Mouse (Mus musculus) forebrain, embryonic 11.5 days (tissue): Measurements from ENCODE around the gene Bptf. TPM values are rescaled to one million over a fixed set of nuclear protein-coding genes. Genes with fewer than 3 reads are reported as not detected.
"Not testable (repeated sequence)": the region's sequence is repeated elsewhere in the genome, so short reads cannot be mapped to it uniquely, and the experiment has no call there.

Experiments used
- ATAC-seq: fragments of 200-750 bp; cut with Nextera tagmentation; replicated peaks from 2 replicates; pipeline ENCODE4 v1.8.0; 2017; ENCODE audit warnings: moderate TSS enrichment; ENCODE audit not compliant: low FRiP score
- DNase-seq: peaks from one replicate; pipeline ENCODE4 v3.0.0-alpha.2; 2017; ENCODE audit warnings: low spot score
- H3K27ac ChIP-seq: fragments of 300-500 bp; sonication (generic); 2 replicates; pipeline ENCODE4 v1.5.1; 2014; ENCODE audit warnings: low read depth, low read length
- H3K27me3 ChIP-seq: fragments of 300-500 bp; sonication (generic); 2 replicates; pipeline ENCODE4 v1.6.1; 2014; ENCODE audit warnings: mild to moderate bottlenecking, low read length, mixed read lengths; ENCODE audit not compliant: control insufficient read depth, insufficient read depth
- H3K36me3 ChIP-seq: fragments of 300-500 bp; sonication (generic); 2 replicates; pipeline ENCODE4 v1.6.1; 2014; ENCODE audit warnings: mild to moderate bottlenecking, low read length, moderate library complexity, mixed read lengths; ENCODE audit not compliant: control insufficient read depth, insufficient read depth
- H3K4me1 ChIP-seq: fragments of 300-500 bp; sonication (generic); replicated peaks from 2 replicates; pipeline ENCODE4 v1.6.1; 2014; ENCODE audit warnings: low read length, mixed read lengths; ENCODE audit not compliant: control insufficient read depth, insufficient read depth
- H3K4me2 ChIP-seq: fragments of 300-500 bp; sonication (generic); 2 replicates; pipeline ENCODE4 v1.6.1; 2014; ENCODE audit warnings: low read depth, mild to moderate bottlenecking, low read length, moderate library complexity, mixed read lengths; ENCODE audit not compliant: severe bottlenecking
- H3K4me3 ChIP-seq: fragments of 300-500 bp; sonication (generic); 2 replicates; pipeline ENCODE4 v1.5.1; 2014; ENCODE audit warnings: low read depth, low read length
- H3K9ac ChIP-seq: fragments of 300-500 bp; sonication (generic); 2 replicates; pipeline ENCODE4 v1.6.1; 2014; ENCODE audit warnings: low read length
- H3K9me3 ChIP-seq: fragments of 300-500 bp; sonication (generic); 2 replicates; pipeline ENCODE4 v1.6.1; 2016; ENCODE audit warnings: low read length, mixed read lengths; ENCODE audit not compliant: control insufficient read depth
- WGBS: fragments of 180-500 bp; shearing (Covaris S2); extraction: QIAGEN DNeasy Blood & Tissue Kit; methylation state at CpG from one replicate; pipeline ENCODE4 v1.1.7; 2014; 5-methylcytosine and 5-hydroxymethylcytosine counted together
- polyA plus RNA-seq: library from polyadenylated mRNA; unstranded; fragments of >200 nt; fragmentation: Nextera tagmentation; extraction: Ambion mirVana; gene quantifications from 2 replicates; pipeline ENCODE4 v1.2.1, GENCODE M21; 2014

The Bptf gene
- polyA plus RNA-seq, result 49.6 and 50.6 TPM in 2 replicates

- peak; percentile 98 for ATAC-seq
- Histone ChIP-seq H3K4me2 (peak within 1 kb of the TSS; percentile 76), H3K4me1 (peaks cover 3% of the 10 kb centered on the region; the same call in 1 of the 2 replicates), H3K9ac (peak within 1 kb of the TSS; percentile 86), H3K9me3 (no peaks in the 10 kb centered on the region), H3K27ac (peak within 1 kb of the TSS; percentile 92), H3K36me3 (no peaks in the 10 kb centered on the region), H3K4me3 (peak within 1 kb of the TSS; percentile 76), H3K27me3 (no peaks in the 10 kb centered on the region)
- 0% methylated on average over 34 of the region's 94 CpGs for WGBS
- DNase-seq, result peak; percentile 95
Observed at GRCm38 (mm10) chr11:107131749-107132421, at the start of gene Bptf. Gene Bptf, minus strand, starts transcription at chr11:107132127.

GRCm38 (mm10) chr11:107161215-107161614 lies 29.3 kb upstream of the Bptf start:
- Histone ChIP-seq H3K27ac (no peak overlapping the region), H3K9me3 (no peaks in the 10 kb centered on the region), H3K27me3 (no peaks in the 10 kb centered on the region), H3K4me2 (no peak overlapping the region), H3K9ac (no peak overlapping the region), H3K4me3 (no peak overlapping the region), H3K4me1 (no peaks in the 10 kb centered on the region), H3K36me3 (peaks cover 4% of the 10 kb centered on the region; the same call in 1 of the 2 replicates)
- no peak for DNase-seq
- ATAC-seq, result no peak
- 88% methylated on average over 4 of the region's 4 CpGs for WGBS

- H3K27me3 ChIP-seq, result no peaks in the 10 kb centered on the region
- H3K27ac ChIP-seq, result no peak overlapping the region
- no peak overlapping the region for H3K9ac ChIP-seq
- no peak overlapping the region for H3K4me2 ChIP-seq
- no peak for DNase-seq
- no peak for ATAC-seq
- no peaks in the 10 kb centered on the region for H3K36me3 ChIP-seq
- H3K9me3 ChIP-seq, result no peaks in the 10 kb centered on the region
- H3K4me1 ChIP-seq, result no peaks in the 10 kb centered on the region
- H3K4me3 ChIP-seq, result no peak overlapping the region
- 50% methylated on average over 1 of the region's 1 CpGs for WGBS
Observed at GRCm38 (mm10) chr11:107159034-107159433, 27.1 kb upstream of the Bptf start.

- Histone ChIP-seq H3K9me3 (no peaks in the 10 kb centered on the region), H3K9ac (no peak overlapping the region), H3K4me2 (no peak overlapping the region), H3K27ac (no peak overlapping the region), H3K36me3 (no peaks in the 10 kb centered on the region), H3K4me1 (no peaks in the 10 kb centered on the region), H3K27me3 (no peaks in the 10 kb centered on the region), H3K4me3 (no peak overlapping the region)
- DNase-seq, result no peak
- 64% methylated on average over 5 of the region's 5 CpGs for WGBS
- no peak for ATAC-seq
Observed at GRCm38 (mm10) chr11:107156977-107157642, 25.2 kb upstream of the Bptf start.

- H3K27ac ChIP-seq, result no peak overlapping the region
- no peaks in the 10 kb centered on the region for H3K36me3 ChIP-seq
- DNase-seq (no peak), ATAC-seq (no peak)
- H3K4me1 ChIP-seq, result no peaks in the 10 kb centered on the region
- H3K9ac ChIP-seq, result no peak overlapping the region
- H3K4me2 ChIP-seq, result no peak overlapping the region
- H3K4me3 ChIP-seq, result no peak overlapping the region
- H3K27me3 ChIP-seq, result no peaks in the 10 kb centered on the region
- H3K9me3 ChIP-seq, result no peaks in the 10 kb centered on the region
- 89% methylated on average over 5 of the region's 5 CpGs for WGBS
Observed at GRCm38 (mm10) chr11:107155292-107155691, 23.4 kb upstream of the Bptf start.

- Histone ChIP-seq H3K4me1 (no peaks in the 10 kb centered on the region), H3K27me3 (no peaks in the 10 kb centered on the region), H3K9me3 (no peaks in the 10 kb centered on the region), H3K4me3 (no peak overlapping the region), H3K9ac (no peak overlapping the region), H3K4me2 (no peak overlapping the region), H3K36me3 (no peaks in the 10 kb centered on the region), H3K27ac (no peak overlapping the region)
- ATAC-seq, result no peak
- WGBS, result 80% methylated on average over 7 of the region's 7 CpGs
- DNase-seq, result no peak
Observed at GRCm38 (mm10) chr11:107154431-107154830, 22.5 kb upstream of the Bptf start.

GRCm38 (mm10) chr11:107153645-107154044 lies 21.7 kb upstream of the Bptf start:
- Histone ChIP-seq H3K9ac (no peak overlapping the region), H3K4me1 (no peaks in the 10 kb centered on the region), H3K4me3 (no peak overlapping the region), H3K4me2 (no peak overlapping the region), H3K36me3 (no peaks in the 10 kb centered on the region), H3K27me3 (no peaks in the 10 kb centered on the region), H3K9me3 (no peaks in the 10 kb centered on the region), H3K27ac (no peak overlapping the region)
- DNase-seq (no peak), ATAC-seq (no peak)
- WGBS, result 87% methylated on average over 5 of the region's 5 CpGs

GRCm38 (mm10) chr11:107151809-107152208 lies 19.9 kb upstream of the Bptf start:
- H3K9me3 ChIP-seq, result no peaks in the 10 kb centered on the region
- no peak overlapping the region for H3K4me3 ChIP-seq
- no peaks in the 10 kb centered on the region for H3K36me3 ChIP-seq
- H3K4me1 ChIP-seq, result no peaks in the 10 kb centered on the region
- 70% methylated on average over 7 of the region's 7 CpGs for WGBS
- no peak overlapping the region for H3K4me2 ChIP-seq
- ATAC-seq, result no peak
- H3K9ac ChIP-seq, result no peak overlapping the region
- no peaks in the 10 kb centered on the region for H3K27me3 ChIP-seq
- H3K27ac ChIP-seq, result no peak overlapping the region
- peak; percentile 47 for DNase-seq

GRCm38 (mm10) chr11:107143956-107144355 lies 12.0 kb upstream of the Bptf start:
- not testable (repeated sequence) for DNase-seq, H3K9me3 ChIP-seq, H3K4me3 ChIP-seq, H3K4me2 ChIP-seq, ATAC-seq, H3K4me1 ChIP-seq, H3K36me3 ChIP-seq, H3K9ac ChIP-seq, H3K27me3 ChIP-seq, H3K27ac ChIP-seq
- WGBS, result 93% methylated on average over 11 of the region's 11 CpGs
